Mouse (Mus musculus): ENCODE measurements around the gene Dctd. TPM values are rescaled to one million over a fixed set of nuclear protein-coding genes. Genes with fewer than 3 reads are reported as not detected.
"Not testable (repeated sequence)": the region's sequence is repeated elsewhere in the genome, so short reads cannot be mapped to it uniquely, and the experiment has no call there.

The Dctd gene
- polyA plus RNA-seq, 1 experiment from 2014 or later = 1.9 TPM

DNA sequence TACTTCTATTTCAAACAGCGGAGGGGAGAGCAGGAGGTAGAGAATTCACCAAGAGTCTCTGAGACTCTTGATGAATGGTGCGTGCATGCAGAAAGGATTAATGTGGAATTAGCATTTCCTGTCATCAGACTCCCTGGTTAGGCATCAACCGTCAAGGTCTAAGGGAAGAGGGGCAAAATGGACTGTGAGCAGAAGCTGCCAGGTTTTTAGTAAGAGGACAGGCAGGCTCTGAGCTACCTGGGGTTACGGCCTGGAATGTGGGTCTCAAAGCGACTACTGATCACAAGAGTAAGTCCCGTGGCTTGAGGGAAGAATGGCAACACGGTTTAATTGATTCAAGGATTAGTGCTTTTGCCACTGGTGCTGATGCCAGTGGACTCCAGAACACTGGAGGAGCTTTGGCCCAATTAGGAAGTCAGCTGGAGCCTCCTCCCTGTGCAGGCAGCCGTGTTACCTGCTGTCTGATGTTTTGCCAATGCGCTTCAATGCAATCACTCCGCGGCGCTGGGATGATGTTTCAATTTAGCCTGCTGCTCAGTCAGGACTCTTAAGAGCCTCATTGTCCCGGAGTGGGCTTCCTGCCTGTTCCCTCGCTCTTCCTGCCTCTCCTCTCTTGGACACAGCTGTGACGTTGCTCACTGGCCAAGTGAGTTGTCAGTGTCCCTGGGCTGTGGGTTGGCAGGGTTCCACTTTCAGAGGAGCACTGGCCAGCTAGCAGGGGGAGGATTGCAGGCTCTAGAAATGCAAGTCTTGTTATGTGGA, 54.6 kb downstream of the Dctd start:
- 25% methylated on average over 15 of the region's 15 CpGs for WGBS
- no peak overlapping the region for H3K27ac ChIP-seq (ENCODE audit: low read length)

GRCm38 (mm10) chr8:48157718-48158117, 58.8 kb downstream of the Dctd start:
- H3K4me1 ChIP-seq (ENCODE audit: insufficient read depth, low read depth, low read length) = no peaks in the 10 kb centered on the region
- H3K27ac ChIP-seq (ENCODE audit: low read length) = no peak overlapping the region
- no peaks in the 10 kb centered on the region for H3K27me3 ChIP-seq (replicated peaks; ENCODE audit: insufficient read depth, low read length)
- H3K4me2 ChIP-seq (replicated peaks; ENCODE audit: low read depth, low read length) = no peak overlapping the region
- no peaks in the 10 kb centered on the region for H3K9me3 ChIP-seq (ENCODE audit: low read length)
- H3K4me3 ChIP-seq (ENCODE audit: low read depth, low read length) = no peak overlapping the region
- no peaks in the 10 kb centered on the region for H3K36me3 ChIP-seq (ENCODE audit: insufficient read depth, low read length)
- TF ChIP-seq CTCF (IDR thresholded peaks at IDR 0.05) (no peak), EP300 (IDR thresholded peaks at IDR 0.05) (no peak)
- DNase-seq (ENCODE audit: low spot score) = no peak
- 39% methylated on average over 10 of the region's 10 CpGs for WGBS
- no peak for ATAC-seq
- no peak overlapping the region for H3K9ac ChIP-seq (replicated peaks; ENCODE audit: low read depth)

More for the DNA sequence above, 54.6 kb downstream of the Dctd start:
- H3K4me2 ChIP-seq (replicated peaks; ENCODE audit: low read depth, low read length) = peak overlapping the region; percentile 42
- no peaks in the 10 kb centered on the region for H3K27me3 ChIP-seq (replicated peaks; ENCODE audit: insufficient read depth, low read length)
- H3K36me3 ChIP-seq (ENCODE audit: insufficient read depth, low read length) = no peaks in the 10 kb centered on the region
- no peaks in the 10 kb centered on the region for H3K4me1 ChIP-seq (ENCODE audit: insufficient read depth, low read depth, low read length)
- 0 out of 2 replicates have a peak overlapping the region, but pooled peaks have one; percentile 2 for H3K4me3 ChIP-seq (ENCODE audit: low read depth, low read length)
- no peak overlapping the region for H3K9ac ChIP-seq (replicated peaks; ENCODE audit: low read depth)
- no peaks in the 10 kb centered on the region for H3K9me3 ChIP-seq (ENCODE audit: low read length)
- TF ChIP-seq CTCF (IDR thresholded peaks at IDR 0.05) (no peak), EP300 (IDR thresholded peaks at IDR 0.05) (no peak)
- DNase-seq (ENCODE audit: low spot score) (peak; percentile 80), ATAC-seq (peak; percentile 80)

- WGBS = 37% methylated on average over 15 of the region's 15 CpGs
- DNase-seq (ENCODE audit: low spot score) (no peak), ATAC-seq (no peak)
- H3K9ac ChIP-seq (replicated peaks; ENCODE audit: low read depth) = no peak overlapping the region
- no peaks in the 10 kb centered on the region for H3K9me3 ChIP-seq (ENCODE audit: low read length)
- H3K36me3 ChIP-seq (ENCODE audit: insufficient read depth, low read length) = no peaks in the 10 kb centered on the region
- no peaks in the 10 kb centered on the region for H3K27me3 ChIP-seq (replicated peaks; ENCODE audit: insufficient read depth, low read length)
- H3K4me1 ChIP-seq (ENCODE audit: insufficient read depth, low read depth, low read length) = no peaks in the 10 kb centered on the region
- H3K4me2 ChIP-seq (replicated peaks; ENCODE audit: low read depth, low read length) = no peak overlapping the region
- H3K27ac ChIP-seq (ENCODE audit: low read length) = no peak overlapping the region
- no peak overlapping the region for H3K4me3 ChIP-seq (ENCODE audit: low read depth, low read length)
- TF ChIP-seq CTCF (IDR thresholded peaks at IDR 0.05) = no peak
- no peak for TF ChIP-seq EP300 (IDR thresholded peaks at IDR 0.05)
These were observed 59.8 kb downstream of the Dctd start for GRCm38 (mm10) chr8:48158560-48159217.

- ATAC-seq (no peak), DNase-seq (ENCODE audit: low spot score) (no peak)
- H3K4me3 ChIP-seq (ENCODE audit: low read depth, low read length) = no peak overlapping the region
- no peak overlapping the region for H3K9ac ChIP-seq (replicated peaks; ENCODE audit: low read depth)
- no peak overlapping the region for H3K27ac ChIP-seq (ENCODE audit: low read length)
- TF ChIP-seq EP300 (IDR thresholded peaks at IDR 0.05) = no peak
- no peak for TF ChIP-seq CTCF (IDR thresholded peaks at IDR 0.05)
- H3K36me3 ChIP-seq (ENCODE audit: insufficient read depth, low read length) = no peaks in the 10 kb centered on the region
- WGBS = 67% methylated on average over 4 of the region's 4 CpGs
- H3K4me1 ChIP-seq (ENCODE audit: insufficient read depth, low read depth, low read length) = no peaks in the 10 kb centered on the region
- H3K27me3 ChIP-seq (replicated peaks; ENCODE audit: insufficient read depth, low read length) = no peaks in the 10 kb centered on the region
- no peak overlapping the region for H3K4me2 ChIP-seq (replicated peaks; ENCODE audit: low read depth, low read length)
- no peaks in the 10 kb centered on the region for H3K9me3 ChIP-seq (ENCODE audit: low read length)
These were observed 78.5 kb downstream of the Dctd start for GRCm38 (mm10) chr8:48177406-48177805.

- no peaks in the 10 kb centered on the region for H3K36me3 ChIP-seq (ENCODE audit: insufficient read depth, low read length)
- DNase-seq (ENCODE audit: low spot score) = no peak
- TF ChIP-seq EP300 (IDR thresholded peaks at IDR 0.05) = no peak
- no peaks in the 10 kb centered on the region for H3K27me3 ChIP-seq (replicated peaks; ENCODE audit: insufficient read depth, low read length)
- H3K4me2 ChIP-seq (replicated peaks; ENCODE audit: low read depth, low read length) = no peak overlapping the region
- H3K9me3 ChIP-seq (ENCODE audit: low read length) = no peaks in the 10 kb centered on the region
- no peak overlapping the region for H3K9ac ChIP-seq (replicated peaks; ENCODE audit: low read depth)
- 97% methylated on average over 1 of the region's 1 CpGs for WGBS
- H3K27ac ChIP-seq (ENCODE audit: low read length) = no peak overlapping the region
- H3K4me1 ChIP-seq (ENCODE audit: insufficient read depth, low read depth, low read length) = no peaks in the 10 kb centered on the region
- H3K4me3 ChIP-seq (ENCODE audit: low read depth, low read length) = no peak overlapping the region
- ATAC-seq = no peak
These were observed 79.0 kb downstream of the Dctd start for GRCm38 (mm10) chr8:48177876-48178275.

DNA sequence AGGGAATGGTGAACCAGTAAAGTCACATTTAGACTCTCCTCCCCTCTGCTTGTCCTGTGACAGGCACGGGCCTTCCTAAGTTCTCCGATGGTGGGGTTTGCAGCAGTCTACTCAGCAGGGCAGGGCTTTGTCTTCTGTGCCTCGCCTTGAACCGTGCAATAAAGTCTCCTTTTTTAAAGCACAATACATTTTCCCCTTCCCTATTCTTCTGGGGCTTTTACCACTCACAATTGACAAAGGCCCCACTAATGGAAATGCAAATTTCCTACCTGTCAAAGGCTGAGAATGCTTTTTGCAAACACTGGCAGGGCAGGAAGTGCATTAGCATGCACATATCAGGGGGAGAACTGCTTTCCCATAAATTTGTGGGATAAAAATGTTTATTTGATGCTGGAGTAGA, 80.1 kb downstream of the Dctd start:
- no peak for DNase-seq (ENCODE audit: low spot score)
- H3K4me2 ChIP-seq (replicated peaks; ENCODE audit: low read depth, low read length) = no peak overlapping the region
- no peak for ATAC-seq

DNA sequence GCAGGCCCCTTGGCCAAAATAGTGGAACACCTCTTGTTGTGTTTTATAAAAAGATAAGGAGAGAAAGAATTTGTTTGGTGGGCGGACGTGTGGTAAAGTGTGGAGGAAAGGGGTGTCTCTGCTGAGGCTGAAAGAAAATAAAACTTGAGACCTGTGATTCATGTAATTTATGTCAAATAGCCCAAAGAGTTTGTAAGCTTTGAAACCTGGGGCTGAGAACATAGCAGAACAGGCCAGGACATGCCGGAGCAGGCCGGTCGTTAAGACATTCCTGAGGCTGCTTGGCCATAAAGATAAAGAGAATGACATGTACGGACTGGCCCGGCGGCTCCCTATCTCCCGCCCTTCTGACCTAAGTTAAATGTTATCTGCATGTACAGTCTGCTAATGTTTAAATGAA, 81.3 kb downstream of the Dctd start:
- not testable (repeated sequence) for ATAC-seq

More for the DNA sequence above, 80.1 kb downstream of the Dctd start:
- Histone ChIP-seq H3K4me3 (ENCODE audit: low read depth, low read length) (no peak overlapping the region), H3K27me3 (replicated peaks; ENCODE audit: insufficient read depth, low read length) (no peaks in the 10 kb centered on the region), H3K9me3 (ENCODE audit: low read length) (no peaks in the 10 kb centered on the region), H3K9ac (replicated peaks; ENCODE audit: low read depth) (no peak overlapping the region), H3K36me3 (ENCODE audit: insufficient read depth, low read length) (no peaks in the 10 kb centered on the region), H3K27ac (ENCODE audit: low read length) (no peak overlapping the region), H3K4me1 (ENCODE audit: insufficient read depth, low read depth, low read length) (no peaks in the 10 kb centered on the region)
- WGBS = 76% methylated on average over 4 of the region's 4 CpGs
- no peak for TF ChIP-seq CTCF (IDR thresholded peaks at IDR 0.05)
- no peak for TF ChIP-seq EP300 (IDR thresholded peaks at IDR 0.05)

More for the DNA sequence above, 81.3 kb downstream of the Dctd start:
- not testable (repeated sequence) for DNase-seq (ENCODE audit: low spot score); H3K4me1 ChIP-seq (ENCODE audit: insufficient read depth, low read depth, low read length); H3K9ac ChIP-seq (replicated peaks; ENCODE audit: low read depth); H3K4me3 ChIP-seq (ENCODE audit: low read depth, low read length); H3K4me2 ChIP-seq (replicated peaks; ENCODE audit: low read depth, low read length); H3K27ac ChIP-seq (ENCODE audit: low read length); H3K27me3 ChIP-seq (replicated peaks; ENCODE audit: insufficient read depth, low read length); H3K36me3 ChIP-seq (ENCODE audit: insufficient read depth, low read length); H3K9me3 ChIP-seq (ENCODE audit: low read length)
- WGBS = 91% methylated on average over 9 of the region's 9 CpGs
